ENCODE assay signal across 10 mouse cellular contexts in the genomic region with DNA sequence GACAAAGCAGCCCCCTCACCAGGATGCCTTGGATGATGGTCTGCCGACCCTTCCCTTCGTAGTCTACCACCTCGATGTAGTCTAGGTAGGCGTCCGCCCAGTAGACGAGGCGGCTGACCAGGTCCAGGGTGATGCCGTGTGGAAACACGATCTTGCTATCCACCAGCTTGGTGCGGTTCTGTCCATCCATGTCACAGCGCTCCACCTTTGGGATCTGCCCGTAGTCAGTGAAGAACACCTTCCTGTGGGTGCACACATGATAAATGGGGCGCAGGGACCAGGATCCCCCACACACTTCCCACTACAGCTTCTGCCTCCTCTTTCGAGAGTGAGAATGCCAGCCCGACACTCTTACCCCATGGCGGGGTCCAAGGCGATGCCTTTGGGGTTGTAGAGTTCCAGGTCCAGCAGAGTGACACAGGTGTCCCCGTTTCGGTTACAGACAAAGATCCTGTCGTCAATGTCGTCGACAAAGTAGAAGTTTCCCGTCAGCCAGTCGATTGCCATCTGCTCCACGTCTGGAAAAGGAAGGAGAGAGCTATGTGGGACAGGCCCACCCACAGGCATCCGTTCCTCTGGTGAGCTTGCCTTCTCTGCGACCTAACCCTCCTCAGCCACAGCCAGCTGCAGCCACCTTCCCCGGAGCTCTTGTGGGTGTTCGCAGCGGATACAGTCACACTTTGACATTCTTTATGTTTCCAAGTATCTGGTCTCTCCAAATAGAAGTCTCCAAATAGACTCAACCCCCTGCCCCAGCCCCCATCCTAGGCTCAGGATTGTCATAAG. TPM values are rescaled to one million over a fixed set of nuclear protein-coding genes. Genes with fewer than 3 reads are reported as not detected.
DNase-seq lines count a peak whose midpoint lies in the region; ATAC-seq lines count a peak whose summit lies in the region.
"Had no signal": no experiment of that assay in that cellular context is flagged by ENCODE, and none has a peak within 500 bp of the region (broad histone marks: within the 10 kb centered on the region; RNA-seq: fewer than 3 reads in every experiment).

No protein-coding gene starts in this region.

- peaks cover 59% of the 10 kb centered on the region for H3K4me1 ChIP-seq in kidney, embryonic 16.5 days (ENCODE audit: insufficient read depth, low read length)
- peaks cover 36% of the 10 kb centered on the region for H3K4me1 ChIP-seq in embryonic facial prominence, embryonic 14.5 days (ENCODE audit: control insufficient read depth, insufficient read depth, low read length)

- WGBS in kidney, embryonic 16.5 days, result 75% methylated on average over 30 of the region's 30 CpGs
- WGBS in embryonic facial prominence, embryonic 14.5 days, result 85% methylated on average over 30 of the region's 30 CpGs
- WGBS in macrophage (ENCODE audit: missing documents), result 77% methylated on average over 24 of the region's 30 CpGs

- no peak for ATAC-seq in kidney, embryonic 16.5 days (ENCODE audit: low FRiP score, low TSS enrichment)
- no peak for ATAC-seq in embryonic facial prominence, embryonic 14.5 days (ENCODE audit: low read depth)

- peak; percentile 53 for DNase-seq in kidney, postnatal 10 days
- DNase-seq in right cerebral cortex, adult 2 months (ENCODE audit: low spot score in 2 of 2), result peak; percentile 65 to 66
- no peak for DNase-seq in right cerebral cortex, postnatal 10 days (ENCODE audit: low spot score in 2 of 2)
- DNase-seq in embryonic facial prominence, embryonic 14.5 days (ENCODE audit: low spot score), result no peak
- DNase-seq in urinary bladder, postnatal 4 days (ENCODE audit: low spot score in 2 of 2), result no peak
- no peak for DNase-seq in cerebellum, adult 8-10 months
- DNase-seq: cerebellum, adult 11-12 months had no signal

- H3K9me3 ChIP-seq in kidney, embryonic 16.5 days (ENCODE audit: low read length), result no peaks in the 10 kb centered on the region
- no peaks in the 10 kb centered on the region for H3K9me3 ChIP-seq in embryonic facial prominence, embryonic 14.5 days (ENCODE audit: control insufficient read depth, low read length)
- H3K9me3 ChIP-seq: limb, embryonic 13.5 days had no signal

- H3K79me2 ChIP-seq in macrophage (ENCODE audit: inconsistent target), result peaks cover 59% of the 10 kb centered on the region

- H3K27ac ChIP-seq in kidney, embryonic 16.5 days (ENCODE audit: low read length), result no peak overlapping the region
- H3K27ac ChIP-seq in embryonic facial prominence, embryonic 14.5 days (replicated peaks; ENCODE audit: low read depth, low read length), result peak overlapping the region; percentile 10; the same call in 1 of the 2 replicates
- peak overlapping the region; percentile 100 for H3K27ac ChIP-seq in macrophage

- H3K36me3 ChIP-seq in kidney, embryonic 16.5 days (ENCODE audit: insufficient read depth, low read length), result peaks cover 10% of the 10 kb centered on the region; the same call in 1 of the 2 replicates
- H3K36me3 ChIP-seq in embryonic facial prominence, embryonic 14.5 days (ENCODE audit: control insufficient read depth, insufficient read depth, low read length), result peaks cover 61% of the 10 kb centered on the region
- H3K36me3 ChIP-seq in macrophage (ENCODE audit: inconsistent target), result peaks cover 16% of the 10 kb centered on the region; the same call in 1 of the 2 replicates

- H3K27me3 ChIP-seq in kidney, embryonic 16.5 days (ENCODE audit: insufficient read depth, low read length), result no peaks in the 10 kb centered on the region
- no peaks in the 10 kb centered on the region for H3K27me3 ChIP-seq in embryonic facial prominence, embryonic 14.5 days (replicated peaks; ENCODE audit: control insufficient read depth, insufficient read depth, low read length)
- H3K27me3 ChIP-seq: limb, embryonic 13.5 days had no signal

- no peak overlapping the region for H3K9ac ChIP-seq in kidney, embryonic 16.5 days (replicated peaks; ENCODE audit: low read length)
- no peak overlapping the region for H3K9ac ChIP-seq in embryonic facial prominence, embryonic 14.5 days (ENCODE audit: low read depth, low read length)
- H3K9ac ChIP-seq: limb, embryonic 13.5 days had no signal

- H3K4me3 ChIP-seq in kidney, embryonic 16.5 days (ENCODE audit: low read length), result no peak overlapping the region
- no peak overlapping the region for H3K4me3 ChIP-seq in embryonic facial prominence, embryonic 14.5 days (ENCODE audit: low read depth, low read length)
- no peak overlapping the region for H3K4me3 ChIP-seq in macrophage (ENCODE audit: inconsistent target)
- H3K4me3 ChIP-seq: limb, embryonic 13.5 days had no signal

- no peak overlapping the region for H3K4me2 ChIP-seq in kidney, embryonic 16.5 days (replicated peaks; ENCODE audit: low read depth, low read length)
- H3K4me2 ChIP-seq in embryonic facial prominence, embryonic 14.5 days (ENCODE audit: low read depth, low read length), result no peak overlapping the region
- H3K4me2 ChIP-seq: limb, embryonic 13.5 days had no signal

RNA-seq across cellular contexts. Expression of a gene that starts 25.8 kb away (rescaled TPM):
- 70.9 and 71.7 TPM in 2 replicates for polyA plus RNA-seq in kidney, embryonic 16.5 days (2015; fragmentation: Nextera tagmentation; extraction: Ambion mirVana)
- 137 and 145 TPM in 2 replicates for polyA plus RNA-seq in embryonic facial prominence, embryonic 14.5 days (2014; fragmentation: Nextera tagmentation; extraction: Ambion mirVana)
- total RNA-seq in macrophage (2018; cell fraction: chromatin; rRNA removed), result 1,000 to 10,000 TPM in 10 of 26 experiments, 100 to 1,000 TPM in 16; 161 to 1,849 (median 957) TPM
- total RNA-seq in macrophage (2018; cell fraction: cytosol; rRNA removed), result 100 to 1,000 TPM; 187 to 924 (median 416) TPM
- total RNA-seq in macrophage (2018; cell fraction: nucleus; rRNA removed), result 1,000 to 10,000 TPM in 20 of 26 experiments, 100 to 1,000 TPM in 6; 439 to 3,096 (median 1,237) TPM
- 315 to 785 TPM (median 440 TPM) in 3 replicates for polyA plus RNA-seq in macrophage (2018)

RNA-seq across cellular contexts. Expression of a gene that starts 47.7 kb away (rescaled TPM):
- polyA plus RNA-seq in kidney, embryonic 16.5 days (2015; fragmentation: Nextera tagmentation; extraction: Ambion mirVana), result 33.8 and 37.4 TPM in 2 replicates
- polyA plus RNA-seq in embryonic facial prominence, embryonic 14.5 days (2014; fragmentation: Nextera tagmentation; extraction: Ambion mirVana), result 22.9 and 23.1 TPM in 2 replicates
- 100 to 1,000 TPM; 187 to 439 (median 329) TPM for total RNA-seq in macrophage (2018; cell fraction: chromatin; rRNA removed)
- 100 to 1,000 TPM; 105 to 151 (median 131) TPM for total RNA-seq in macrophage (2018; cell fraction: cytosol; rRNA removed)
- total RNA-seq in macrophage (2018; cell fraction: nucleus; rRNA removed), result 100 to 1,000 TPM; 141 to 357 (median 222) TPM
- 122 to 141 TPM (median 128 TPM) in 3 replicates for polyA plus RNA-seq in macrophage (2018)

Comparison
In these comparisons a context has a peak if more than half of its experiments do, and no peak if none do; other contexts are left out.
1. DNase-seq: peak in kidney, postnatal 10 days (single experiment) and right cerebral cortex, adult 2 months (2 of 2); none in right cerebral cortex, postnatal 10 days (0 of 2), embryonic facial prominence, embryonic 14.5 days (single experiment), urinary bladder, postnatal 4 days (0 of 2) and cerebellum, adult 8-10 months (single experiment).